Mouse (Mus musculus): Measurements from ENCODE around the gene Got1.

GRCm38 (mm10) chr19:43521362-43521761 lies 3.0 kb downstream of the Got1 start:
- TF ChIP-seq CTCF (IDR thresholded peaks at IDR 0.05; ENCODE audit: low read depth) (no peak), EP300 (IDR thresholded peaks at IDR 0.05; ENCODE audit: low read depth) (no peak)

Data from heart, postnatal 0 days (tissue).